Mouse (Mus musculus) telencephalon, adult 2 months (tissue): ENCODE data around the gene Esp38.
"Not testable (repeated sequence)": the region's sequence is repeated elsewhere in the genome, so short reads cannot be mapped to it uniquely, and the experiment has no call there.

Experiments used
- DNase-seq: peaks from one replicate; pipeline ENCODE4 v3.0.0-alpha.2; 2011; ENCODE audit warnings: low read depth, low spot score

The Esp38 gene

GRCm38 (mm10) chr17:39950220-39950619 is at the start of gene Esp38:
Gene Esp38, plus strand, starts transcription at chr17:39950520.
- no peak for DNase-seq

- not testable (repeated sequence) for DNase-seq
Measured at GRCm38 (mm10) chr17:39902928-39903545, 47.3 kb upstream of the Esp38 start.
